Mouse (Mus musculus): ENCODE measurements at regions not wholly inside any gene's neighbourhood (a gene's known extent, or its start where the extent isn't known, plus 50 kb on each side); places are given as distances from the start of the nearest gene placed in this dataset.

GRCm38 (mm10) chr5:111553471-111554382 lies 136.6 kb downstream of the Mn1 start:
- DNase-seq (ENCODE audit: low spot score in 2 of 2) = peak; percentile 35 to 44

DNA sequence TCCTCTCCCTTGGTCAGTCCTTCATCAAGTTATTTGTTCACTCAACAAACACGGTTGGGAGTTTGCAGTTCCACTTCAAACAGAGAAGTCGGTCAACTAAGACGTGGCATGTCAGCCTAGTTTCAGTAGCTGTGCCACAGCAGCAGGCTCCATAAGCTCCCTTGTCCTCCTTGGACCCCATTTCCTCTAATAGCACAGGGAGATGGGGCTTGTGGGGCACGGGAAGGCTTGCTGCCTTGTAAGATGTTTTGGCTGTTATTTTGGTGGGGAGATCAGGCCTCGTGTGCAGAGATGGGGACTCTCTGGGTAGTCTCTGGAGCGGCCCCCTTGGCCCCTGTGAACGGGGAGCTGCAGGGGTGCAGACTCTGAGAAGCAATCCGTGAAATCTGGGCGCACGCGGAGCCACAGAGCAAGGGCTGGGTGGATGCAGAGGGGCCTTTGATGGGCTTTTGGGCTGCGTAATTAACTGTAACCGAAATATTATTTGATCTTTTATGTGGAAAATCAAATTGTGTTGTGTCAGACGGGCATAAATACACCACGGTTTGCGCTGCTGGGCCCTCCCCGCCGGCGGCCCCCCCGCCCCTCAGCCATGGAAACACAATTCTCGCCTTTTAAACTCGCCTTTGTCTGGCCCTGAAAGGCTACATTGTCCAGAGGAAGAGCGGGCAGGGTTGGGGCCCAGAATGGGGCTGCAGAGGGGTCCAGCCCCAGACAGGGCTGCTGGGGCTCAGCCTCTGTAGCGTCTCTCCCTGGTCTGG lies 137.6 kb downstream of the Mn1 start:
- no peak for DNase-seq (ENCODE audit: low spot score in 2 of 2)

GRCm38 (mm10) chr5:111555312-111555957 lies 138.3 kb downstream of the Mn1 start:
- no peak for DNase-seq (ENCODE audit: low spot score in 2 of 2)

- no peak for DNase-seq (ENCODE audit: low spot score in 2 of 2)
Observed at GRCm38 (mm10) chr5:111555981-111556380, 138.8 kb downstream of the Mn1 start.

GRCm38 (mm10) chr5:111560432-111560831 lies 143.3 kb downstream of the Mn1 start:
- DNase-seq (ENCODE audit: low spot score in 2 of 2) = no peak

- DNase-seq (ENCODE audit: low spot score in 2 of 2) = no peak
Observed at GRCm38 (mm10) chr5:111561301-111561700, 144.1 kb downstream of the Mn1 start.

GRCm38 (mm10) chr5:111570826-111571225 lies 153.7 kb downstream of the Mn1 start:
- no peak for DNase-seq (ENCODE audit: low spot score in 2 of 2)

DNA sequence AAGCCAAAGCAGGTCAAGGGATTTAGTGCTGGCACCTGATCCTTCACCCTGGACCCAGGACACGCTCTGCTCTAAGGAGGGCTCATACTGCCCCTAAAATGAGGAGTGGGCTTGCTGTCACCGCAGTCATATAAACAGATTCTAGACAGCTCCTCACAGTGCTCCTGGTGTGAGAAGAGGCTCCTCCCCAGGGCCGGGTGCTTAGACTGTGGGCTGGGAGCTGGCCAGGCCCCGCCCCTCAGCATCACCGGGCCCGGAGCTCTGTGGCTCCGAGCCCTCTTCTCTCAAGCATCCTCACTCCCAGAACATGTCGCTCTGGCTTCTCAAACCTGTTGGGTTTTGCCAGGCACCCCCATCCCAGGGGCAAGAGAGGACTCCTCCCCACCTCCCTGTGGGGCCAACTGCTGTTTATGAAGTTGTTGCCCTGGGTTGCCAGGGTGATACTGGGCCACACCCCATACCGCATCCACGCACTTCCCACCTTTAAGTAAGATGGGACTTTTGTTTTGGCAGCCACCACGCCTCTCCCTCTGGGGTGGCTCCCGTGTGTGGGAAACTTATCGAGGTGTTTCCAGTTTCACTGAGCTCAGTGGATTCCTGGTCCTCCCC lies 156.2 kb downstream of the Mn1 start:
- no peak for DNase-seq (ENCODE audit: low spot score in 2 of 2)

DNA sequence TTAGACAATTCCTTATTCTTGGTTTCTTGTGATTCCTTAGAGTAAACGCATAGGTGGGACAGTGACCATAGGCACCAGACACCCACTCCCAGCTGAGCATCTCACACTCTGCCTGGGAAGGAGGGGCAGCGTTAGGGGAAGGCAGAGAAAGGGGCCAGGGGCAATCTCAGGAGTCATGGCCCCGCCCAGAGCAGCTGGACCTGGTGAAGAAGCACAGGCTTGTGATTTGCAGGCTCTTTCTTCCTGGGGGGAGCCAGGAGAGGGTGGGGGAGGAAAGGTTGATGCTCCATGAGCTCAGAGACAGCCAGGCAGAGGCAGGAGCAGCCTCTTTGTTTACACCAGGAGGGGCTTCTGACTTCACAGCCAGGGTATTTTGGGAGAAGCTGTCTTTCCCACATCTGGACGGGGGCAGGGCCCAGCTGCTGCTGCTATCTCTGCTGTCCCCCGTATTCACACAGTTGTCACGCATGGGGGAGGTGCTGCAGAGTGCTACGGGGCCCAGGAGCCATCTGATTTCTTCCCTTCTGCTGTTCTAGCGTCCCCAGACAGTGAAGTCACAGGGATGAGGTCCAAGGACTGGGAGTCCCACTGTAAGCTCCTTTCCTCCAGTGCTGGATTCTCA lies 157.2 kb downstream of the Mn1 start:
- DNase-seq (ENCODE audit: low spot score in 2 of 2) = peak in 1 of 2 experiments; percentile 44

DNA sequence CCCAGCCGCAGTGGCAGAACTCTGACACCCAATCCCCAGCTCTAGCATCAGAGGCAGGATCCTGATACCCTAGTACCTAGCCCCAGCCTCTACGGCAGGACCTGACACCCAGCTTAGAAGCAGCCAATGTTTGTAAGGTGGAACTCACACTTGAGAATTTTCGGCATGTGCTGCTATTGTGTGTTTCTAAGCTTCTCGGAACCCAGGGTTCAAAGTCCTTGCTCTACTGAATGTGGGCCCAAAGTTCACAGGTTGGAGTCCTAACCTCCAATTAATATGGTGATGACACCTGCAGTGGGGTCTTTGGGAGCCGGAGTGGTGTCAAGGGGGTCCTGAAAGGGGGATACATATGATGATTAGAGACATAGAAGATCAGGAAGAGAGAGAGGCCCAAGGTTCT lies 158.2 kb downstream of the Mn1 start:
- no peak for DNase-seq (ENCODE audit: low spot score in 2 of 2)

- DNase-seq (ENCODE audit: low spot score in 2 of 2) = no peak
Observed at GRCm38 (mm10) chr5:111577441-111577840, 156.3 kb upstream of the Gm26897 start.

GRCm38 (mm10) chr5:111578088-111578487 lies 155.6 kb upstream of the Gm26897 start:
- no peak for DNase-seq (ENCODE audit: low spot score in 2 of 2)

GRCm38 (mm10) chr5:111578977-111579727 lies 154.6 kb upstream of the Gm26897 start:
- DNase-seq (ENCODE audit: low spot score in 2 of 2) = no peak

- peak; percentile 68 to 84 for DNase-seq (ENCODE audit: low spot score in 2 of 2)
Observed at GRCm38 (mm10) chr5:111580870-111581771, 152.6 kb upstream of the Gm26897 start.

DNA sequence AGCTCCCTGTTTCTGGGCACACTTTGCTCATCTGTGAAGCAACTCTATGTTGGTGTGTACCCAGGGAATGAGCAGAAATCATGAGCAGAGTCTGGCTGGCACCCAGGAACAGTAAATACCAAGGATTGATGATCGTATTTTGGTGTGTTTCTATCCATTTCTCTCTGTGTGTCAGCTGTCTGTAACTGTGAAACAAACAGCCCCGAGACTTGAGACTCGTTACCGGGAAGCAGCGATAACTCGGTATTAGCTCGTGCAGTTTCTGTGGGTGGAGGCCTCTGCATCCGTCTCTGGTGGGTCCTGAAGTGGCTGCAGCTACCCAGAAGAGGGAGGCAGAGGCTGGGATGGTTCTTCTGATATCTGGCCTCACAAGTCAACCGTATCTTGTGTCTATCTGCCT lies 151.7 kb upstream of the Gm26897 start:
- peak; percentile 46 to 59 for DNase-seq (ENCODE audit: low spot score in 2 of 2)

GRCm38 (mm10) chr5:111590619-111591081 lies 143.1 kb upstream of the Gm26897 start:
- peak; percentile 41 to 54 for DNase-seq (ENCODE audit: low spot score in 2 of 2)

DNA sequence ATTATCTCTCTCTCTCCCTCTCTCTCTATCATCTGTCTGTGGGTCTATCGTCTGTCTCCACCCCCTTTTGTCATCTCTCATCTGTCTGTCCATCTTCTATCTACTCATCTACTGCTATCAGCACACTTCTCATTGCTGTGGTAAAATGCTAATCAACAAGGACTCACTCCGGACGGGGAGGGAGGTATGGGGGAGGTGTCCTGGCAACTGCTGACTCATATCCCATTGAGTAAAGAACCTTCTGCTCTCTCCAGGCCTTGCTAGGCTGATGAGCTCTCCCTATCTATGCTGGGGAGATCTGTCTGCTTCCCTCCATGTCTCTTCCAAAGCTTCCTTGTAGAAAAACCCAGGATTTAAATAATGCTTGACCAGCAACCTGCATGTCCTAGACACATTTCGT lies 140.9 kb upstream of the Gm26897 start:
- peak in 1 of 2 experiments; percentile 21 for DNase-seq (ENCODE audit: low spot score in 2 of 2)

DNA sequence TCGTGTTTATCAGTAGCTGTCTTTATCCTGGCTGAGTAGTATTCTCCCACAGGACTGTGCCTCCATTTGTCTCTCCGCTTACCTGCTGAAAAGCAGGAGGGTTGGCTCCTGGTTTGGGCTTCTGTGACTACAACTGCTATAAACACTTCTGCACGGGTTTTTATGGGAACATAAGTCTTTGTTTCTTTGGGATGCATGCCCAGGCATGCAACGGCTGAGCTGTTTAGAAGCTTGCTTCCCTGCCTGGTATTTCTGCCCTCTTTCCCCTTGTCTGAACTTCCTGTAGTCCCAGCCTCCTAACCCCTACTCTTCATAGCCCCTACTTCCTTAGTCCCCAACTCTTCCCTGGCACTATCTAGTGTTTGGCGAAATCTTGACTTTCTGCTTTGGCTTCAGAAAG lies 139.6 kb upstream of the Gm26897 start:
- DNase-seq (ENCODE audit: low spot score in 2 of 2) = no peak

- no peak for DNase-seq (ENCODE audit: low spot score in 2 of 2)
Observed at GRCm38 (mm10) chr5:111595438-111595837, 138.3 kb upstream of the Gm26897 start.
